Mouse (Mus musculus) 3T3-L1 (cell line): Measurements from ENCODE around the gene Bcas2.
"Not testable (repeated sequence)": the region's sequence is repeated elsewhere in the genome, so short reads cannot be mapped to it uniquely, and the experiment has no call there.

Experiments
- DNase-seq: peaks from one replicate; pipeline ENCODE4 v3.0.0-alpha.2; 2015; ENCODE audit warnings: low read depth, low spot score

The Bcas2 gene

GRCm38 (mm10) chr3:103214593-103215285 lies 43.3 kb downstream of the Bcas2 start:
- DNase-seq, result no peak

GRCm38 (mm10) chr3:103215399-103215798 lies 43.9 kb downstream of the Bcas2 start:
- DNase-seq, result not testable (repeated sequence)

GRCm38 (mm10) chr3:103221435-103221834 lies 50.0 kb downstream of the Bcas2 start:
- no peak for DNase-seq

GRCm38 (mm10) chr3:103223752-103224151 lies 52.3 kb downstream of the Bcas2 start:
- peak; percentile 63 for DNase-seq

- no peak for DNase-seq
Measured at GRCm38 (mm10) chr3:103224231-103224765, 52.8 kb downstream of the Bcas2 start.

- DNase-seq, result no peak
Measured at GRCm38 (mm10) chr3:103227729-103228128, 56.3 kb downstream of the Bcas2 start.
